Mouse (Mus musculus) CH12.LX (cell line): ENCODE measurements at regions not wholly inside any gene's neighbourhood (a gene's known extent, or its start where the extent isn't known, plus 50 kb on each side); places are given as distances from the start of the nearest gene placed in this dataset.

Experiments
- DNase-seq: peaks from one replicate; pipeline ENCODE4 v3.0.0-alpha.2; 2013; ENCODE audit errors: extremely low read depth
- H3K27ac ChIP-seq: 2 replicates; pipeline ENCODE4 v1.5.1; 2012; ENCODE audit warnings: low read depth, mild to moderate bottlenecking, control low read depth, moderate library complexity; ENCODE audit not compliant: insufficient read depth
- H3K27me3 ChIP-seq: replicated peaks from 2 replicates; pipeline ENCODE3; 2012; ENCODE audit warnings: inconsistent platforms
- H3K36me3 ChIP-seq, 2 experiments: replicated peaks in 1 of 2; 2 replicates each; pipeline versions ENCODE3 to v1.6.1; 2012; ENCODE audit warnings: inconsistent platforms in 1 of 2, low read length in 1 of 2, mild to moderate bottlenecking in 1 of 2, mixed read lengths in 1 of 2, moderate library complexity in 1 of 2; ENCODE audit not compliant: control insufficient read depth in 1 of 2, insufficient read depth in 1 of 2
- H3K4me1 ChIP-seq, 2 experiments: 2 replicates each; pipeline ENCODE4 v1.6.1; 2012; ENCODE audit warnings: inconsistent platforms in 1 of 2, moderate library complexity in 1 of 2; ENCODE audit not compliant: insufficient read depth in 2 of 2, control insufficient read depth in 1 of 2
- H3K4me2 ChIP-seq: 2 replicates; pipeline ENCODE4 v1.6.1; 2012; ENCODE audit warnings: low read depth, mild to moderate bottlenecking, control low read depth; ENCODE audit not compliant: poor library complexity, insufficient read depth, severe bottlenecking
- H3K4me3 ChIP-seq, 3 experiments: fragments of 150-350 bp in 1 of 3; sonication (generic) in 1 of 3; replicated peaks in 1 of 3; 2 replicates each; pipeline versions ENCODE3 to v1.5.1; 2011 to 2012; ENCODE audit warnings: low read depth in 2 of 3, low read length in 2 of 3, mild to moderate bottlenecking in 2 of 3, moderate library complexity in 2 of 3, control low read depth in 1 of 3, improper control_type of control experiment in 1 of 3, inconsistent platforms in 1 of 3, mixed read lengths in 1 of 3; ENCODE audit not compliant: poor library complexity in 1 of 3
- H3K79me2 ChIP-seq: replicated peaks from 2 replicates; pipeline ENCODE4 v1.6.1; 2012; ENCODE audit warnings: mild to moderate bottlenecking, moderate library complexity; ENCODE audit not compliant: control insufficient read depth, poor library complexity, insufficient read depth, severe bottlenecking; ENCODE audit errors: extremely low read depth
- H3K9ac ChIP-seq: 2 replicates; pipeline ENCODE4 v1.6.1; 2012; ENCODE audit warnings: low read depth, mild to moderate bottlenecking, control low read depth, moderate library complexity; ENCODE audit not compliant: insufficient read depth
- H3K9me3 ChIP-seq: replicated peaks from 2 replicates; pipeline ENCODE3; 2012; ENCODE audit warnings: low read length, inconsistent platforms, mixed read lengths
- BHLHE40 ChIP-seq: IDR thresholded peaks from 2 replicates; pipeline ENCODE4 v1.6.1; 2011; ENCODE audit warnings: mild to moderate bottlenecking, low read depth, low read length, improper control_type of control experiment
- CHD1 ChIP-seq: IDR thresholded peaks from 2 replicates; pipeline ENCODE4 v1.6.1; 2012; ENCODE audit warnings: low read depth, low read length, improper control_type of control experiment, inconsistent platforms
- CTCF ChIP-seq, 2 experiments: IDR thresholded peaks in 1 of 2; conservative IDR thresholded peaks in 1 of 2; 2 replicates each; pipeline ENCODE4 v1.5.1; 2011 to 2012; ENCODE audit warnings: low read depth in 2 of 2, low read length in 2 of 2, improper control_type of control experiment in 1 of 2, inconsistent platforms in 1 of 2, mild to moderate bottlenecking in 1 of 2, moderate library complexity in 1 of 2
- E2F4 ChIP-seq: IDR thresholded peaks from 2 replicates; pipeline ENCODE4 v1.6.1; 2011; ENCODE audit warnings: low read depth, low read length, improper control_type of control experiment; ENCODE audit not compliant: insufficient replicate concordance
- ELF1 ChIP-seq: IDR thresholded peaks from 2 replicates; pipeline ENCODE4 v1.6.1; 2014; ENCODE audit warnings: low read depth, mild to moderate bottlenecking, inconsistent platforms, low read length, improper control_type of control experiment
- EP300 ChIP-seq: IDR thresholded peaks from 2 replicates; pipeline ENCODE4 v1.6.1; 2011; ENCODE audit warnings: low read length, improper control_type of control experiment
- ETS1 ChIP-seq: conservative IDR thresholded peaks from 2 replicates; pipeline ENCODE4 v1.6.1; 2012; ENCODE audit warnings: low read depth, mild to moderate bottlenecking, inconsistent platforms, low read length, improper control_type of control experiment, moderate library complexity
- GABPA ChIP-seq: IDR thresholded peaks from 2 replicates; pipeline ENCODE4 v1.6.1; 2012; ENCODE audit warnings: low read depth, low read length, improper control_type of control experiment, inconsistent platforms; ENCODE audit not compliant: insufficient replicate concordance
- IRF4 ChIP-seq: IDR thresholded peaks from 2 replicates; pipeline ENCODE4 v1.6.1; 2014; ENCODE audit warnings: low read depth, mild to moderate bottlenecking, inconsistent platforms, low read length, improper control_type of control experiment
- JUN ChIP-seq: IDR thresholded peaks from 2 replicates; pipeline ENCODE4 v1.6.1; 2011; ENCODE audit warnings: low read depth, mild to moderate bottlenecking, low read length, improper control_type of control experiment, moderate library complexity; ENCODE audit not compliant: insufficient read depth
- KAT2A ChIP-seq: IDR thresholded peaks from 2 replicates; pipeline ENCODE4 v1.6.1; 2012; ENCODE audit warnings: low read length, improper control_type of control experiment, inconsistent platforms; ENCODE audit not compliant: insufficient replicate concordance
- MAFK ChIP-seq: IDR thresholded peaks from 2 replicates; pipeline ENCODE4 v1.6.1; 2011; ENCODE audit warnings: low read length, improper control_type of control experiment; ENCODE audit not compliant: insufficient replicate concordance
- MAX ChIP-seq: IDR thresholded peaks from 2 replicates; pipeline ENCODE4 v1.6.1; 2011; ENCODE audit warnings: low read length, improper control_type of control experiment
- MEF2A ChIP-seq: IDR thresholded peaks from 2 replicates; pipeline ENCODE4 v1.6.1; 2014; ENCODE audit warnings: low read depth, mild to moderate bottlenecking, inconsistent platforms, low read length, improper control_type of control experiment, borderline replicate concordance
- MXI1 ChIP-seq: IDR thresholded peaks from 2 replicates; pipeline ENCODE4 v1.6.1; 2011; ENCODE audit warnings: mild to moderate bottlenecking, low read depth, low read length, improper control_type of control experiment
- POLR2A ChIP-seq: IDR thresholded peaks from 2 replicates; pipeline ENCODE4 v1.6.1; 2011; ENCODE audit warnings: low read depth, mild to moderate bottlenecking, improper control_type of control experiment, low read length
- POLR2AphosphoS2 ChIP-seq: IDR thresholded peaks from 2 replicates; pipeline ENCODE4 v1.6.1; 2011; ENCODE audit warnings: low read depth, low read length, improper control_type of control experiment
- RAD21 ChIP-seq: IDR thresholded peaks from 2 replicates; pipeline ENCODE4 v1.6.1; 2011; ENCODE audit warnings: low read depth, mild to moderate bottlenecking, low read length, improper control_type of control experiment, moderate library complexity
- RCOR1 ChIP-seq: conservative IDR thresholded peaks from 2 replicates; pipeline ENCODE4 v1.6.1; 2012; ENCODE audit warnings: low read depth, mild to moderate bottlenecking, inconsistent platforms, low read length, improper control_type of control experiment
- SIN3A ChIP-seq: IDR thresholded peaks from 2 replicates; pipeline ENCODE4 v1.6.1; 2012; ENCODE audit warnings: low read length, improper control_type of control experiment, inconsistent platforms
- SMC3 ChIP-seq: IDR thresholded peaks from 2 replicates; pipeline ENCODE4 v1.6.1; 2011; ENCODE audit warnings: low read depth, low read length, improper control_type of control experiment
- TCF12 ChIP-seq: IDR thresholded peaks from 2 replicates; pipeline ENCODE4 v1.6.1; 2014; ENCODE audit warnings: low read depth, mild to moderate bottlenecking, inconsistent platforms, low read length, improper control_type of control experiment
- UBTF ChIP-seq: IDR thresholded peaks from 2 replicates; pipeline ENCODE4 v1.6.1; 2012; ENCODE audit warnings: low read depth, mild to moderate bottlenecking, inconsistent platforms, low read length, improper control_type of control experiment, moderate library complexity
- USF1 ChIP-seq: IDR thresholded peaks from 2 replicates; pipeline ENCODE4 v1.6.1; 2014; ENCODE audit warnings: low read depth, mild to moderate bottlenecking, inconsistent platforms, low read length, improper control_type of control experiment
- USF2 ChIP-seq: conservative IDR thresholded peaks from 2 replicates; pipeline ENCODE4 v1.6.1; 2011; ENCODE audit warnings: low read depth, low read length, improper control_type of control experiment
- ZKSCAN1 ChIP-seq: IDR thresholded peaks from 2 replicates; pipeline ENCODE4 v1.6.1; 2012; ENCODE audit warnings: low read depth, inconsistent platforms, low read length, improper control_type of control experiment, borderline replicate concordance
- dilution Hi-C: fragments of 300-500 bp; cut with MboI; formaldehyde crosslinking; loops from 2 replicates; pipeline ENCODE4 v1.14.3; 2020; ENCODE audit warnings: low sequenced_read_pairs; ENCODE audit not compliant: extremely low pct_unique_long_range_greater_than_20kb, extremely low pct_ligation_motif_present
- in situ Hi-C: fragments of 300-500 bp; cut with MboI; formaldehyde crosslinking; loops from 3 replicates; pipeline ENCODE4 v1.14.3; 2019; ENCODE audit warnings: low sequenced_read_pairs, low pct_ligation_motif_present, low pct_unique_long_range_greater_than_20kb, mixed read lengths

- Histone ChIP-seq H3K27ac (no peak overlapping the region), H3K4me1 (peaks cover 0 to 4% of the 10 kb centered on the region in 2 experiments; a peak in 1 of 4 replicates)
- TF ChIP-seq SIN3A (no peak), ZKSCAN1 (no peak), MAX (no peak), USF2 (no peak), POLR2A (no peak), MEF2A (no peak), IRF4 (no peak), JUN (no peak), BHLHE40 (no peak), ELF1 (no peak)
- TF ChIP-seq, all 38 proteins: peak for 0
Observed at GRCm38 (mm10) chr14:45850588-45850987, 192.6 kb upstream of the Ddhd1 start.

DNA sequence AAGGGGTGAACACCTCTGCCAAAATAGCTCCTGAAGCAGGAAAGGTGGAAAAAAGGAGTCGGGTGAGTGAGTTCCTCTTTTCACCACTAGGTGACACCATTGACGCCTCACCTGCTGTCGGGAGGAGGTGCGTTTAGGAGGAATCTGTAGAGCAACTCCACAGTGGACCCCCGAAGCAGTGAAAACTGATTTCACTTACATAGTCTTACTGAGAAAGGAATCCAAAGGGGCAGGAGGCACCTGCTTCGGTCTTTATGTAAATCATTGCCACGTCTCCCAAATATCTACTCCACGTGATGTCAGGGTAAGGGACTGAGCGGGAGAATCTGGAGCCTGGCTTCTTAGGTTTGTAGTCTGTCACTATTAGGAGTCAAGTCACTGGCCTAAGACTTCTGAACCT is 220.5 kb upstream of the Ddhd1 start:
- Histone ChIP-seq H3K79me2 (no peaks in the 10 kb centered on the region), H3K36me3 (no peaks in the 10 kb centered on the region), H3K27ac (no peak overlapping the region), H3K9ac (no peak overlapping the region), H3K27me3 (no peaks in the 10 kb centered on the region), H3K9me3 (no peaks in the 10 kb centered on the region), H3K4me1 (no peaks in the 10 kb centered on the region), H3K4me2 (peak overlapping the region; percentile 34; the same call in 1 of the 2 replicates), H3K4me3 (no peak overlapping the region)
- DNase-seq, result peak; percentile 26
- dilution Hi-C loops, result no loop called here
- in situ Hi-C loops, result no loop called here
- TF ChIP-seq POLR2AphosphoS2, result no peak
- TF ChIP-seq UBTF, result no peak
- TF ChIP-seq KAT2A, result no peak
- TF ChIP-seq E2F4, result no peak
- TF ChIP-seq JUN, result no peak
- no peak for TF ChIP-seq USF1
- TF ChIP-seq GABPA, result no peak
- no peak for TF ChIP-seq ETS1
- peak; percentile 69 for TF ChIP-seq SMC3
- TF ChIP-seq MAFK, result no peak
- no peak for TF ChIP-seq CHD1
- TF ChIP-seq RCOR1, result no peak
- TF ChIP-seq BHLHE40, result no peak
- peak; percentile 77 to 80 for TF ChIP-seq CTCF (conservative IDR thresholded peaks at IDR 0.05 in 1 of 2, IDR thresholded peaks at IDR 0.05 in 1 of 2; ENCODE audit: low read depth in 2 of 2, low read length in 2 of 2)
- TF ChIP-seq MXI1, result no peak
- TF ChIP-seq EP300, result no peak
- TF ChIP-seq RAD21, result peak; percentile 63
- no peak for TF ChIP-seq TCF12

More at GRCm38 (mm10) chr14:45850588-45850987, 192.6 kb upstream of the Ddhd1 start:
- H3K4me2 ChIP-seq, result peak overlapping the region; percentile 42; the same call in 1 of the 2 replicates
- no peak overlapping the region for H3K4me3 ChIP-seq
- no peak overlapping the region for H3K9ac ChIP-seq
- H3K27me3 ChIP-seq, result no peaks in the 10 kb centered on the region
- H3K79me2 ChIP-seq, result no peaks in the 10 kb centered on the region
- H3K36me3 ChIP-seq, result no peaks in the 10 kb centered on the region
- no peaks in the 10 kb centered on the region for H3K9me3 ChIP-seq
- dilution Hi-C loops (no loop called here), in situ Hi-C loops (no loop called here)
- DNase-seq, result no peak
